Mouse (Mus musculus): ENCODE data around the gene Cops3. TPM values are rescaled to one million over a fixed set of nuclear protein-coding genes. Genes with fewer than 3 reads are reported as not detected.
A peak's percentile ranks its signal among the peaks of the same experiment; 100 is the strongest.

The Cops3 gene
- polyA plus RNA-seq, 1 experiment from 2014 or later, result 165 TPM

DNA sequence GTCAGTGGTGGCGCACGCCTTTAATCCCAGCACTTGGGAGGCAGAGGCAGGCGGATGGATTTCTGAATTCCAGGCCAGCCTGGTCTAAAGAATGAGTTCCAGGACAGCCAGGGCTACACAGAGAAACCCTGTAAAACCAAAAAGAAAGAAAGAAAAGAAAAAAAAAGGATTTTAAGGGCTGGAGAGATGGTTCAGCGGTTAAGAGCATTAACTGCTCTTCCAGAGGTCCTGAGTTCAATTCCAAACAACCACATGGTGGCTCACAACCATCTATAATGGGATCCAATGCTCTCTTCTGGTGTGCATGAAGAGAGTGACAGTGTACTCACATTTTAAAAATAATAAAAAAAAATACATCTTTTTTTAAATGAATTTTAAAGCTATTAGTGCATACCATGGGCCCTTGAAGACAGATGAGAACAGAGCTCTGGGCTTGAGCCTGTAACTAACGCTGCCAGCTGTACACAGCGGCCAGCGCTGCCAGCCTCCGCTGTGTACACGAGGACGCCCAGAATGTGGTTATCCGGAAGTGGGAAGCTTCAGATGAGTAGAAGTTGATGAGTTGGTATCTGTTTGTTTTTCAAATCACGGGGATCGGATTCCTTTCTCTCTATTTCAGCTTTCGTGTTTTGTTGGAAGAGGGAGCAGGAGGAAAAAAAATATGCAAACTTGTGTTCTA lies 29.0 kb downstream of the Cops3 start:
- H3K4me2 ChIP-seq (ENCODE audit: low read length), result peak overlapping the region; percentile 81
- peaks cover 24% of the 10 kb centered on the region for H3K36me3 ChIP-seq (ENCODE audit: control insufficient read depth, insufficient read depth, low read length)
- peak overlapping the region; percentile 59 to 69 for H3K4me3 ChIP-seq (ENCODE audit: control insufficient read depth in 1 of 2, insufficient read depth in 1 of 2, low read depth in 1 of 2, low read length in 2 of 2)
- peaks cover 5 to 13% of the 10 kb centered on the region in 2 experiments; a peak in 3 of 4 replicates for H3K4me1 ChIP-seq (ENCODE audit: control insufficient read depth in 2 of 2, insufficient read depth in 2 of 2, low read length in 2 of 2)
- no peaks in the 10 kb centered on the region for H3K9me3 ChIP-seq (ENCODE audit: control insufficient read depth, low read length)
- H3K9ac ChIP-seq (ENCODE audit: low read length), result peak overlapping the region; percentile 89
- no peak for ATAC-seq (ENCODE audit: insufficient number of reproducible peaks, insufficient read depth, low FRiP score, low read depth)
- peak overlapping the region; percentile 96 for H3K27ac ChIP-seq (replicated peaks in 1 of 2; ENCODE audit: control insufficient read depth in 1 of 2, insufficient read depth in 1 of 2, low read depth in 2 of 2, low read length in 2 of 2)
- H3K27me3 ChIP-seq (ENCODE audit: control insufficient read depth, insufficient read depth, low read length), result no peaks in the 10 kb centered on the region
- 57% methylated on average over 14 of the region's 14 CpGs for WGBS

DNA sequence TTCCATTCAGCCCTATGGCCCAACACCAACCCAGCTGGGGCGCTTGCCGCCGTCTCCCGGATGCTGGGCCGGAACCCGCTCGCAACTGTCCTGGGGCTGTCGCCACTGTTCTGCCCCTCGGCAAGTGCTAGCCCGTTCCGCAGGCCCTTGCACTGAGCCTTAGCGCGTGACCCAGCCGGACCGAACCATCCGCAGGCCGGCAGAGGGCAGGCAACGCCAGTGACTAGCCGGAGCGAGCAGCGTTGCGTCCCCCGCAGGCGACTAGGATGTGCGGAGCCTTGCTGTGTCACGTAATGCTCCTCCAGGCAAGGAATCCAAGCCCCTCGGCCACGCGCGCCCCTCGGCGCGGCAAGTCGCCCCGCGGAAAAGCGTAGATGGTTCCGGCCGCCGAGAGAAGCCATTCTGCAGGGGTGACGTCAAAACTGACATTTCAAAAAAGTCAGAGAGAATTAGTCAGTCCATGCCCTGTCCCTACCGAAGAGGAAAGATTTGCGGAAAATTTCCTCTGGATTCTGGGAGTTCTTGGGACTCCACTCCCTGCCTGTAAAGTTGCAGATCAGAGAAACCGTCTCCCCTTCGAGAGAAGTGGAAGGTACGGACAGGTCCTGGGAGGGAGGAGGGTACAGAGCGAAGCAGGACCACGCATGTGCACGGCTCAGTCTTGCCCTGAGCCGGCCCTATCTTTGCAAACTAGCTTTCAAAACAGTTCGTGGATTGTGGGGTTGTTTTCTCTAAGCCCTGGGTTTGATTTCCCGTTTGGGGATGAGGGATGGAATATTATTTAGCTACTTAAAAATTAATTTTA lies 29.8 kb downstream of the Cops3 start, which contains the start of gene Flcn:
TSS of gene Flcn (minus strand) at position 347 of the 805 bp plus-strand sequence.
- H3K4me2 ChIP-seq (ENCODE audit: low read length), result peak within 1 kb of the TSS; percentile 81
- H3K9me3 ChIP-seq (ENCODE audit: control insufficient read depth, low read length), result no peaks in the 10 kb centered on the region
- peak within 1 kb of the TSS; percentile 89 for H3K9ac ChIP-seq (ENCODE audit: low read length)
- H3K4me3 ChIP-seq (ENCODE audit: control insufficient read depth in 1 of 2, insufficient read depth in 1 of 2, low read depth in 1 of 2, low read length in 2 of 2), result peak within 1 kb of the TSS; percentile 59 to 69
- ATAC-seq (ENCODE audit: insufficient number of reproducible peaks, insufficient read depth, low FRiP score, low read depth), result peak; percentile 91
- WGBS, result under 1% methylated on average over 52 of the region's 52 CpGs
- H3K4me1 ChIP-seq (ENCODE audit: control insufficient read depth in 2 of 2, insufficient read depth in 2 of 2, low read length in 2 of 2), result peaks cover 5 to 13% of the 10 kb centered on the region in 2 experiments; a peak in 3 of 4 replicates
- H3K27ac ChIP-seq (replicated peaks in 1 of 2; ENCODE audit: control insufficient read depth in 1 of 2, insufficient read depth in 1 of 2, low read depth in 2 of 2, low read length in 2 of 2), result peak within 1 kb of the TSS; percentile 96
- no peaks in the 10 kb centered on the region for H3K27me3 ChIP-seq (ENCODE audit: control insufficient read depth, insufficient read depth, low read length)
- peaks cover 32% of the 10 kb centered on the region for H3K36me3 ChIP-seq (ENCODE audit: control insufficient read depth, insufficient read depth, low read length)

DNA sequence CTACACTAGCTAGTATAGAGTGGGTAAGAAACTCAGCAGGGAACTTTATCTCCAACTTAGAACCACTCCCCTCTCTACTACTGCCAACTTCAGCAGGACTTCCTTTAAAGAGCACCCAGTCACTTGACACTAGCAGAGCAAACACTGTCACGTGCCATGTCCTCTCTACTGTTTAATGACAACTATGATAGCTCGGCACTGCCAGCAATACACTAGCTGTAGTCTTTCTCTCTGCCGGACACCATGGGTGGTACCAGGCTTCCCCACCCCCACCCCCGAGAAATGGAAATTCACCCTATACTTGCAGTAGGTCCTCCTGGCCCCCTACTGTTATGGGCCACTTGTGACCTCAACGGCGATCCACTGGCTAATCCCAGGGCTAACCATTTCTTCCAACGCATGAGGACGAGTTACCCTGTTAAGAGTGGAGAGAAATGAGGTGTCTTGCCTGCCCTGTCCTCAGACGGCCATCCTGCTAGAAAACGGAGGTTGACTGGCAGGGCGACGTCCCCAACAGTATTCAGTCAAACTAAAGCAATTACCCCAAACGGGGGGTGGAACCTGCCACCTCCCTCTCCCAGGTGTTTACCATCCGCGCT lies 30.5 kb downstream of the Cops3 start:
- peak overlapping the region; percentile 81 for H3K4me2 ChIP-seq (ENCODE audit: low read length)
- WGBS, result under 1% methylated on average over 15 of the region's 15 CpGs
- peaks cover 39% of the 10 kb centered on the region for H3K36me3 ChIP-seq (ENCODE audit: control insufficient read depth, insufficient read depth, low read length)
- H3K4me1 ChIP-seq (ENCODE audit: control insufficient read depth in 2 of 2, insufficient read depth in 2 of 2, low read length in 2 of 2), result peaks cover 5 to 13% of the 10 kb centered on the region in 2 experiments; a peak in 3 of 4 replicates
- H3K27ac ChIP-seq (replicated peaks in 1 of 2; ENCODE audit: control insufficient read depth in 1 of 2, insufficient read depth in 1 of 2, low read depth in 2 of 2, low read length in 2 of 2), result peak overlapping the region; percentile 96
- ATAC-seq (ENCODE audit: insufficient number of reproducible peaks, insufficient read depth, low FRiP score, low read depth), result peak; percentile 65
- H3K27me3 ChIP-seq (ENCODE audit: control insufficient read depth, insufficient read depth, low read length), result no peaks in the 10 kb centered on the region
- no peaks in the 10 kb centered on the region for H3K9me3 ChIP-seq (ENCODE audit: control insufficient read depth, low read length)
- peak overlapping the region; percentile 89 for H3K9ac ChIP-seq (ENCODE audit: low read length)
- peak overlapping the region; percentile 59 to 69 for H3K4me3 ChIP-seq (ENCODE audit: control insufficient read depth in 1 of 2, insufficient read depth in 1 of 2, low read depth in 1 of 2, low read length in 2 of 2)

DNA sequence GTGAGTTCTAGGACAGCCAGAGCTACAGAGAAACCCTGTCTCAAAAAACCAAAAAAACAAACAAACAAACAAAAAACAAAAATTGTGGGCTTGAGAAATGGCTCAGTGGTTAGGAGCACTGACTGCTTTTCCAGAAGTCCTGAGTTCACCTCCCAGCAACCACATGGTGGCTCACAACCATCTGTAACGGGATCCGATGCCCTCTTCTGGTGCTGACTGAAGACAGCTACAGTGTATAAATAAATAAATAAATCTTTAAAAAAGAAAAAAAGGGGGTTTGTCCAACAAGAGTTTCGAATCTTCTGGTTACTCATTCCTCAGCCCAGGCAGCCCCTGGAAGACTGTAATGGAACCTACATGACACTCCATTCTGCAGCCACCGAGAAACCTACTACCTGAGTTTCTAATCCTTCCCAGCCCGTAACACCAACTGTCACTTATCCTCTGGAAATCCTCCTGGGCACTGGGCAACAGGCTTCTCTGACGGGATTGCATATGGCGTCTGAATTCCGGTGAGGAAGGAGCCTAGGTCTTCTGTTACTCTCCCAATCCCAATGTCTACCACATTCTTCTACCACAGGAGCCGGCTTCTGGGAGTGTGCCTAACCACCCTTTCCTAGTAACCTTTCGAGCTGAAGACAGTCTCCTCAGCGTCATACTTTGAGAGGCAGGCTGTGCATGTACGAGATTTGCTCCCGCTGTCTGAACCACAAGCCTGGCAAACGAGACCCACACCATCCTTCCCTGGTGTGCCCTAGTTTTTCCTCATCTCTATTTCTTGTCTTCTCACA lies 31.3 kb downstream of the Cops3 start:
- peak overlapping the region; percentile 81 for H3K4me2 ChIP-seq (ENCODE audit: low read length)
- WGBS, result 62% methylated on average over 14 of the region's 14 CpGs
- peaks cover 5 to 13% of the 10 kb centered on the region in 2 experiments; a peak in 3 of 4 replicates for H3K4me1 ChIP-seq (ENCODE audit: control insufficient read depth in 2 of 2, insufficient read depth in 2 of 2, low read length in 2 of 2)
- peak overlapping the region; percentile 89 for H3K9ac ChIP-seq (ENCODE audit: low read length)
- H3K27me3 ChIP-seq (ENCODE audit: control insufficient read depth, insufficient read depth, low read length), result no peaks in the 10 kb centered on the region
- no peaks in the 10 kb centered on the region for H3K9me3 ChIP-seq (ENCODE audit: control insufficient read depth, low read length)
- peak overlapping the region; percentile 59 to 69 for H3K4me3 ChIP-seq (ENCODE audit: control insufficient read depth in 1 of 2, insufficient read depth in 1 of 2, low read depth in 1 of 2, low read length in 2 of 2)
- H3K27ac ChIP-seq (replicated peaks in 1 of 2; ENCODE audit: control insufficient read depth in 1 of 2, insufficient read depth in 1 of 2, low read depth in 2 of 2, low read length in 2 of 2), result peak overlapping the region; percentile 96
- no peak for ATAC-seq (ENCODE audit: insufficient number of reproducible peaks, insufficient read depth, low FRiP score, low read depth)
- H3K36me3 ChIP-seq (ENCODE audit: control insufficient read depth, insufficient read depth, low read length), result peaks cover 47% of the 10 kb centered on the region

DNA sequence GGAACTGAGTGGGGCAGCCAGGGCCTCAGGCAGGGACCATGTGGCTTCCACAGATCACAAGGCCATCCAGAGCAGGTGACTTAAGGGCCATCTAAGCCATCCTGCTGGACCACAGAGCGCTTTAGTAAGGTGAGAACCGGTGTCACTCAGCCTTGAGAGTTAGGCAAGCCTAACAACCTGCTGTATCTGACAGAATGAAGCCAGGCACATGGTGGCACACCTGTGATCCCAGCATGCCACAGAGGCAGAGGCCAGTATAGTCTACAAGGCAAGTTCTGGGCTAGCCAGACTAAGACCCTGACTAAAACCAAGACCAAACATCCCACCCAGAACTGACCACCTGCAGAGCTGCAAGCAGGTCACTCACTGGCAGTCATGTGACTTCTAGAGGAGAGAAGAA lies 34.0 kb downstream of the Cops3 start:
- Histone ChIP-seq H3K27ac (replicated peaks in 1 of 2; ENCODE audit: control insufficient read depth in 1 of 2, insufficient read depth in 1 of 2, low read depth in 2 of 2, low read length in 2 of 2) (no peak overlapping the region), H3K4me3 (ENCODE audit: control insufficient read depth in 1 of 2, insufficient read depth in 1 of 2, low read depth in 1 of 2, low read length in 2 of 2) (no peak overlapping the region), H3K9me3 (ENCODE audit: control insufficient read depth, low read length) (no peaks in the 10 kb centered on the region), H3K9ac (ENCODE audit: low read length) (no peak overlapping the region), H3K27me3 (ENCODE audit: control insufficient read depth, insufficient read depth, low read length) (no peaks in the 10 kb centered on the region), H3K36me3 (ENCODE audit: control insufficient read depth, insufficient read depth, low read length) (peaks cover 74% of the 10 kb centered on the region), H3K4me1 (ENCODE audit: control insufficient read depth in 2 of 2, insufficient read depth in 2 of 2, low read length in 2 of 2) (peaks cover 5 to 8% of the 10 kb centered on the region in 2 experiments; a peak in 3 of 4 replicates), H3K4me2 (ENCODE audit: low read length) (no peak overlapping the region)
- WGBS, result 86% methylated on average over 2 of the region's 2 CpGs
- no peak for ATAC-seq (ENCODE audit: insufficient number of reproducible peaks, insufficient read depth, low FRiP score, low read depth)

DNA sequence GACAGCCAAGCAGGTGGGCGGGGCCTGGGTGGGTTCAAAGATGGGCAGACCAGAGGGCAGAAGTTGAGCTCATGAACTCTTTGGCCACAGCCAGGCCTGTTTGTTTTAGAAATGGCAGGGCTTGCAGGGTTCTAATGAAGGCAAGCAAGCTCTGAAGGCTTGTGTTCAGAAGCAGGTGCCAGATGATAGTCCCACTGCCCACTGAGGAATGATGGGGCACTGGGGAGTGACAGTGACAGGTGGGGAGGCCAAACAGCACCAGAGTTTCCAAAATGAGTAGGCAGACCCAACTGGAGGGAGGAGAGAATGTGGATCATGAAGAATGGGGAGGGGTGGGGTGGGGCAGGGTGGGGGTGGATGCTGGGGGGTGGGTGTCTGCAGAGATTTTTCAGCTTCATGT lies 34.4 kb downstream of the Cops3 start:
- H3K36me3 ChIP-seq (ENCODE audit: control insufficient read depth, insufficient read depth, low read length), result peaks cover 78% of the 10 kb centered on the region

More for the DNA sequence above, 34.4 kb downstream of the Cops3 start:
- H3K4me3 ChIP-seq (ENCODE audit: control insufficient read depth in 1 of 2, insufficient read depth in 1 of 2, low read depth in 1 of 2, low read length in 2 of 2), result no peak overlapping the region
- H3K27ac ChIP-seq (replicated peaks in 1 of 2; ENCODE audit: control insufficient read depth in 1 of 2, insufficient read depth in 1 of 2, low read depth in 2 of 2, low read length in 2 of 2), result no peak overlapping the region
- H3K9me3 ChIP-seq (ENCODE audit: control insufficient read depth, low read length), result no peaks in the 10 kb centered on the region
- no peak overlapping the region for H3K9ac ChIP-seq (ENCODE audit: low read length)
- H3K4me2 ChIP-seq (ENCODE audit: low read length), result no peak overlapping the region
- no peak for ATAC-seq (ENCODE audit: insufficient number of reproducible peaks, insufficient read depth, low FRiP score, low read depth)
- H3K27me3 ChIP-seq (ENCODE audit: control insufficient read depth, insufficient read depth, low read length), result no peaks in the 10 kb centered on the region
- H3K4me1 ChIP-seq (ENCODE audit: control insufficient read depth in 2 of 2, insufficient read depth in 2 of 2, low read length in 2 of 2), result peaks cover 5 to 8% of the 10 kb centered on the region in 2 experiments; a peak in 3 of 4 replicates
- 95% methylated on average over 1 of the region's 1 CpGs for WGBS

All from heart, embryonic 14.5 days (tissue).